Mouse (Mus musculus): ENCODE data around the gene Hebp2.

GRCm38 (mm10) chr10:18507869-18508473, 37.9 kb downstream of the Hebp2 start:
- TF ChIP-seq CTCF (IDR thresholded peaks at IDR 0.05; ENCODE audit: insufficient read depth, low read depth, low read length) (no peak), POLR2A (IDR thresholded peaks at IDR 0.05; ENCODE audit: insufficient read depth, low read depth, low read length) (no peak)
